Mouse (Mus musculus): ENCODE data around the gene Gm5662. TPM values are rescaled to one million over a fixed set of nuclear protein-coding genes. Genes with fewer than 3 reads are reported as not detected.

The Gm5662 gene
- polyA plus RNA-seq, 1 experiment from 2014 or later: not detected

Other genes starting within 250 kb of the Gm5662 start
- gene Gm2056, start 247.5 kb downstream of the Gm5662 start, polyA plus RNA-seq (2015; fragmentation: Nextera tagmentation; extraction: Ambion mirVana): not detected in 2 replicates
- not detected in 2 replicates for gene Gm16368, start 190.8 kb downstream of the Gm5662 start, polyA plus RNA-seq (2015; fragmentation: Nextera tagmentation; extraction: Ambion mirVana)
- gene Gm10436, start 92.4 kb downstream of the Gm5662 start, polyA plus RNA-seq (2015; fragmentation: Nextera tagmentation; extraction: Ambion mirVana): not detected in 2 replicates
- not detected in 2 replicates for gene Gm8332, start 24.4 kb downstream of the Gm5662 start, polyA plus RNA-seq (2015; fragmentation: Nextera tagmentation; extraction: Ambion mirVana)
- gene Gm5039, start 49.5 kb upstream of the Gm5662 start, polyA plus RNA-seq (2015; fragmentation: Nextera tagmentation; extraction: Ambion mirVana): not detected in 2 replicates
- gene Adck1, start 86.1 kb upstream of the Gm5662 start, polyA plus RNA-seq (2015; fragmentation: Nextera tagmentation; extraction: Ambion mirVana): 15.0 and 16.0 TPM in 2 replicates